Mouse (Mus musculus): ENCODE measurements around the gene Slit3. TPM values are rescaled to one million over a fixed set of nuclear protein-coding genes. Genes with fewer than 3 reads are reported as not detected.

Gene Slit3
- total and polyA plus RNA-seq, 3 experiments = 0.55 to 4.8 (median 2.8) TPM

DNA sequence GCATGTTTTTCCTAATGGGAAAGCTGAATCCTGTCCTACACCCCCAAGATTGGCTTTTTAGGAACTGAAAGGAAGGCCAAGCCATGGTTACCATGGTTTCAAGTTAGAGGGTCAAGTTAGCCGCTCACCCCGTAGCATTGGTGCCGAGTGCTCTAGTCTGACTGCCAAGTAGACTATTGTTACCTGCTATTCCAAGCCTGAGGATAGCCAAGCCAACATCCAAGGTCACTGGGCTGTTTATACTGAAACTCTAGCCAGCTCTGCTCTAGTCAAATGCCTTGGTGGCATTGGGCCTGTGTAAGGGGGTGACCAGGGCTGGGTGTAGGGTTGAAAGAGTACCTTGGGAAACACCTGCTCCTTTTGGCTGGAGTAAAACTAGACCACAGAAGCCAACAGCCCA is 162.7 kb downstream of the Slit3 start:
- H3K4me2 ChIP-seq (ENCODE audit: insufficient read depth, low read depth, poor library complexity, severe bottlenecking) = no peak overlapping the region
- no peaks in the 10 kb centered on the region for H3K9me3 ChIP-seq (replicated peaks; ENCODE audit: low read length)
- H3K27me3 ChIP-seq (replicated peaks) = peaks cover 2% of the 10 kb centered on the region
- DNase-seq (ENCODE audit: extremely low read depth) = no peak
- in situ Hi-C loops (cut with MboI; ENCODE audit: low pct_ligation_motif_present, low pct_unique_long_range_greater_than_20kb, low sequenced_read_pairs) = no loop called here
- no peaks in the 10 kb centered on the region for H3K4me1 ChIP-seq (ENCODE audit: control insufficient read depth in 1 of 2, insufficient read depth in 2 of 2)
- no peak overlapping the region for H3K9ac ChIP-seq (ENCODE audit: insufficient read depth, low read depth)
- no peak overlapping the region for H3K27ac ChIP-seq (ENCODE audit: insufficient read depth, low read depth)
- TF ChIP-seq GABPA (IDR thresholded peaks at IDR 0.05; ENCODE audit: insufficient replicate concordance, low read depth, low read length) (no peak), CTCF (conservative IDR thresholded peaks at IDR 0.05 in 1 of 2, IDR thresholded peaks at IDR 0.05 in 1 of 2; ENCODE audit: low read depth in 2 of 2, low read length in 2 of 2) (no peak), ELF1 (IDR thresholded peaks at IDR 0.05; ENCODE audit: low read depth, low read length) (no peak), POLR2AphosphoS2 (IDR thresholded peaks at IDR 0.05; ENCODE audit: low read depth, low read length) (no peak)
- no peak overlapping the region for H3K4me3 ChIP-seq (replicated peaks in 1 of 3; ENCODE audit: low read depth in 2 of 3, low read length in 2 of 3, poor library complexity in 1 of 3)
- no peaks in the 10 kb centered on the region for H3K36me3 ChIP-seq (replicated peaks in 1 of 2; ENCODE audit: control insufficient read depth in 1 of 2, insufficient read depth in 1 of 2, low read length in 1 of 2)
- dilution Hi-C loops (cut with MboI; ENCODE audit: extremely low pct_ligation_motif_present, extremely low pct_unique_long_range_greater_than_20kb, low sequenced_read_pairs) = no loop called here
- H3K79me2 ChIP-seq (replicated peaks; ENCODE audit: control insufficient read depth, extremely low read depth, insufficient read depth, poor library complexity, severe bottlenecking) = no peaks in the 10 kb centered on the region

DNA sequence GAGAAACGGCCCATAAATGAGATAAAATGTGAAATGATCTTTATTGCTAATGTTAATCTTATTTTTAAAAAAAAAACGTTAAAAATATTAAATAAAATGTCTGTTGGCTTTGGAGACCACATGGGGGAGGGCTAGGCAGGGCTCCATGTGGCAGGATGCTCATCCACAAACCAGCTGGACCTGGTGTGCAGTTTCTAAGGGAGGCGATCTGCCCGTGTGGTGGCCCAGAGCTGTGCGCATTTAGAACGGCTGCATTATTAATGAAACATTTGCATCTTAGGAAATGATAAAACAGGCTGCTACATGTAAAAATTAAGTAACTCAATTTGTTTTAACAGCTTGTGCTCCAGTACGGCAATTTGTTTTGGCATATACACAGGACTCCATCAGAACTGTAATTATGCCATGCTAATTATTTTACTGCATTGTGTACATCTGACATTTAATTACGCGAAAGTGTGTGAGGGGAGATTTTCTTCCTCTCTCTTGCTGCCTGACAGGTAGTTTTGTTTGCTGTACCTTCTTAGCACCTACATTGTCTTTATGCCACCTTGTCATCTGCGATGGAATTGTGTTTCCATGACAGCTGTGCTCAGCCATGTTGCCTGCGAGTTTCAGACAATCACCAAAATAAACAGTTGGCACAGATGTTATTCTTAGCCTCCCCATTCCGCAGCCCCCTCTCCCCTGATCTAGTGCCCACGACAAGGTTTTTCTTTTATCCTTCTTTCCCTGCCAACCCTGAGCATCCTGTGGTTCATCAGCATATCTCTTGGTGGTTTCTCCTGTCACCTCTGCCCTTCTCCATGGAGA is 165.8 kb downstream of the Slit3 start:
- no peak overlapping the region for H3K27ac ChIP-seq (ENCODE audit: insufficient read depth, low read depth)
- no peak overlapping the region for H3K4me3 ChIP-seq (replicated peaks in 1 of 3; ENCODE audit: low read depth in 2 of 3, low read length in 2 of 3, poor library complexity in 1 of 3)
- H3K36me3 ChIP-seq (replicated peaks in 1 of 2; ENCODE audit: control insufficient read depth in 1 of 2, insufficient read depth in 1 of 2, low read length in 1 of 2) = no peaks in the 10 kb centered on the region
- no peaks in the 10 kb centered on the region for H3K27me3 ChIP-seq (replicated peaks)
- no peaks in the 10 kb centered on the region for H3K9me3 ChIP-seq (replicated peaks; ENCODE audit: low read length)
- dilution Hi-C loops (cut with MboI; ENCODE audit: extremely low pct_ligation_motif_present, extremely low pct_unique_long_range_greater_than_20kb, low sequenced_read_pairs) = no loop called here
- H3K9ac ChIP-seq (ENCODE audit: insufficient read depth, low read depth) = no peak overlapping the region
- H3K4me1 ChIP-seq (ENCODE audit: control insufficient read depth in 1 of 2, insufficient read depth in 2 of 2) = peaks cover 0 to 25% of the 10 kb centered on the region in 2 experiments; a peak in 2 of 4 replicates
- no peak for DNase-seq (ENCODE audit: extremely low read depth)
- no peak overlapping the region for H3K4me2 ChIP-seq (ENCODE audit: insufficient read depth, low read depth, poor library complexity, severe bottlenecking)
- in situ Hi-C loops (cut with MboI; ENCODE audit: low pct_ligation_motif_present, low pct_unique_long_range_greater_than_20kb, low sequenced_read_pairs) = no loop called here
- no peak for TF ChIP-seq MAZ (IDR thresholded peaks at IDR 0.05; ENCODE audit: low read depth, low read length)
- TF ChIP-seq POLR2A (IDR thresholded peaks at IDR 0.05; ENCODE audit: low read depth, low read length) = no peak
- no peak for TF ChIP-seq ZMIZ1 (IDR thresholded peaks at IDR 0.05; ENCODE audit: low read depth, low read length)
- no peak for TF ChIP-seq UBTF (IDR thresholded peaks at IDR 0.05; ENCODE audit: low read depth, low read length)
- TF ChIP-seq ZKSCAN1 (IDR thresholded peaks at IDR 0.05; ENCODE audit: borderline replicate concordance, low read depth, low read length) = no peak
- no peak for TF ChIP-seq USF1 (IDR thresholded peaks at IDR 0.05; ENCODE audit: low read depth, low read length)
- no peak for TF ChIP-seq HCFC1 (IDR thresholded peaks at IDR 0.05; ENCODE audit: low read depth, low read length)
- no peak for TF ChIP-seq PAX5 (IDR thresholded peaks at IDR 0.05; ENCODE audit: low read length)
- H3K79me2 ChIP-seq (replicated peaks; ENCODE audit: control insufficient read depth, extremely low read depth, insufficient read depth, poor library complexity, severe bottlenecking) = no peaks in the 10 kb centered on the region

GRCm38 (mm10) chr11:35288056-35288455 is 167.0 kb downstream of the Slit3 start:
- H3K27ac ChIP-seq (ENCODE audit: insufficient read depth, low read depth) = no peak overlapping the region
- no peaks in the 10 kb centered on the region for H3K36me3 ChIP-seq (replicated peaks in 1 of 2; ENCODE audit: control insufficient read depth in 1 of 2, insufficient read depth in 1 of 2, low read length in 1 of 2)
- no peak overlapping the region for H3K4me3 ChIP-seq (replicated peaks in 1 of 3; ENCODE audit: low read depth in 2 of 3, low read length in 2 of 3, poor library complexity in 1 of 3)
- H3K79me2 ChIP-seq (replicated peaks; ENCODE audit: control insufficient read depth, extremely low read depth, insufficient read depth, poor library complexity, severe bottlenecking) = no peaks in the 10 kb centered on the region
- H3K4me2 ChIP-seq (ENCODE audit: insufficient read depth, low read depth, poor library complexity, severe bottlenecking) = no peak overlapping the region
- in situ Hi-C loops (cut with MboI; ENCODE audit: low pct_ligation_motif_present, low pct_unique_long_range_greater_than_20kb, low sequenced_read_pairs) = no loop called here
- dilution Hi-C loops (cut with MboI; ENCODE audit: extremely low pct_ligation_motif_present, extremely low pct_unique_long_range_greater_than_20kb, low sequenced_read_pairs) = no loop called here
- DNase-seq (ENCODE audit: extremely low read depth) = no peak
- H3K9ac ChIP-seq (ENCODE audit: insufficient read depth, low read depth) = no peak overlapping the region
- H3K4me1 ChIP-seq (ENCODE audit: control insufficient read depth in 1 of 2, insufficient read depth in 2 of 2) = peaks cover 2 to 37% of the 10 kb centered on the region in 2 experiments; a peak in 3 of 4 replicates
- no peaks in the 10 kb centered on the region for H3K27me3 ChIP-seq (replicated peaks)
- H3K9me3 ChIP-seq (replicated peaks; ENCODE audit: low read length) = no peaks in the 10 kb centered on the region
- no peak for TF ChIP-seq JUND (conservative IDR thresholded peaks at IDR 0.05; ENCODE audit: low read depth, low read length)
- TF ChIP-seq ETS1 (conservative IDR thresholded peaks at IDR 0.05; ENCODE audit: low read depth, low read length) = no peak
- no peak for TF ChIP-seq SIN3A (IDR thresholded peaks at IDR 0.05; ENCODE audit: low read length)
- TF ChIP-seq ZMIZ1 (IDR thresholded peaks at IDR 0.05; ENCODE audit: low read depth, low read length) = no peak
- TF ChIP-seq ZNF384 (IDR thresholded peaks at IDR 0.05; ENCODE audit: low read depth, low read length) = no peak
- no peak for TF ChIP-seq USF2 (conservative IDR thresholded peaks at IDR 0.05; ENCODE audit: low read depth, low read length)
- TF ChIP-seq NRF1 (IDR thresholded peaks at IDR 0.05; ENCODE audit: low read depth, low read length) = no peak
- no peak for TF ChIP-seq JUN (IDR thresholded peaks at IDR 0.05; ENCODE audit: insufficient read depth, low read depth, low read length)
- TF ChIP-seq HCFC1 (IDR thresholded peaks at IDR 0.05; ENCODE audit: low read depth, low read length) = no peak
- TF ChIP-seq MAFK (IDR thresholded peaks at IDR 0.05; ENCODE audit: insufficient replicate concordance, low read length) = no peak
- no peak for TF ChIP-seq MYC (IDR thresholded peaks at IDR 0.05; ENCODE audit: low read depth, low read length)
- no peak for TF ChIP-seq ZKSCAN1 (IDR thresholded peaks at IDR 0.05; ENCODE audit: borderline replicate concordance, low read depth, low read length)
- no peak for TF ChIP-seq EP300 (IDR thresholded peaks at IDR 0.05; ENCODE audit: low read length)
- no peak for TF ChIP-seq ZC3H11A (IDR thresholded peaks at IDR 0.05; ENCODE audit: low read depth, low read length)
- TF ChIP-seq TCF12 (IDR thresholded peaks at IDR 0.05; ENCODE audit: low read depth, low read length) = no peak
- no peak for TF ChIP-seq RAD21 (IDR thresholded peaks at IDR 0.05; ENCODE audit: low read depth, low read length)
